Mouse (Mus musculus) midbrain, embryonic 10.5 days (tissue): ENCODE data around the gene Coq2. TPM values are rescaled to one million over a fixed set of nuclear protein-coding genes. Genes with fewer than 3 reads are reported as not detected.

ENCODE experiments used
- DNase-seq: peaks from one replicate; pipeline ENCODE4 v3.0.0-alpha.2; 2017; ENCODE audit warnings: low spot score
- H3K27ac ChIP-seq: fragments of 300-500 bp; sonication (generic); replicated peaks from 2 replicates; pipeline ENCODE4 v1.5.1; 2016; ENCODE audit warnings: mild to moderate bottlenecking
- H3K27me3 ChIP-seq: fragments of 300-500 bp; sonication (generic); 2 replicates; pipeline ENCODE4 v1.6.1; 2016; ENCODE audit warnings: low read depth, mild to moderate bottlenecking; ENCODE audit not compliant: poor library complexity, severe bottlenecking
- H3K36me3 ChIP-seq: fragments of 300-500 bp; sonication (generic); 2 replicates; pipeline ENCODE4 v1.6.1; 2016; ENCODE audit warnings: mild to moderate bottlenecking, moderate library complexity
- H3K4me1 ChIP-seq: fragments of 300-500 bp; sonication (generic); 2 replicates; pipeline ENCODE4 v1.6.1; 2016
- H3K4me3 ChIP-seq: fragments of 300-500 bp; sonication (generic); 2 replicates; pipeline ENCODE4 v1.5.1; 2016; ENCODE audit warnings: mild to moderate bottlenecking, moderate library complexity
- H3K9me3 ChIP-seq: fragments of 300-500 bp; sonication (generic); replicated peaks from 2 replicates; pipeline ENCODE4 v1.6.1; 2016; ENCODE audit warnings: mild to moderate bottlenecking
- WGBS: fragments of 180-500 bp; shearing (Covaris S2); methylation state at CpG from one replicate; pipeline ENCODE4 v1.1.7; 2016; 5-methylcytosine and 5-hydroxymethylcytosine counted together
- polyA plus RNA-seq: library from polyadenylated mRNA; unstranded; fragments of >200 nt; fragmentation: Nextera tagmentation; extraction: Ambion mirVana; gene quantifications from 2 replicates; pipeline ENCODE4 v1.2.1, GENCODE M21; 2016

The Coq2 gene
- polyA plus RNA-seq, 1 experiment from 2014 or later: 58.2 TPM

DNA sequence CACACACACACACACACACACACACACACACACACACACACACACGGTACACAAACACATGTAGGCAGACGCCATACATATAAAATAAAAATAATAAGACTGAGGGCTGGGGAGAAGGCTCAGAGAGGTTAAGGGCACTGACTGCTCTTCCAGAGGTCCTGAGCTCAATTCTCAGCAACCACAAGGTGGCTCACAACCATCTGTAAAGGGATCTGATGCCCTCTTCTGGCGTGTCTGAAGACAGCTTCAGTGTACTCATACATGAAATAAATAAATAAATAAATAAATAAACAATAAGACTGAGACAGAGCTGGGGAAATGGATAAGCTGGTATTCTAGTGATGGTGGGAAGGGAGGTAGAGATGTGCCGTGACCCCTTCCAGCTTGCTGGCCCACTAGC, 10.7 kb upstream of the Coq2 start:
- H3K9me3 ChIP-seq: no peaks in the 10 kb centered on the region
- no peak for DNase-seq
- no peak overlapping the region for H3K27ac ChIP-seq
- no peak overlapping the region for H3K4me3 ChIP-seq
- no peaks in the 10 kb centered on the region for H3K4me1 ChIP-seq
- H3K27me3 ChIP-seq: no peaks in the 10 kb centered on the region
- H3K36me3 ChIP-seq: no peaks in the 10 kb centered on the region
- 70% methylated on average over 4 of the region's 4 CpGs for WGBS

- H3K9me3 ChIP-seq: no peaks in the 10 kb centered on the region
- H3K36me3 ChIP-seq: no peaks in the 10 kb centered on the region
- no peak overlapping the region for H3K4me3 ChIP-seq
- H3K4me1 ChIP-seq: no peaks in the 10 kb centered on the region
- no peaks in the 10 kb centered on the region for H3K27me3 ChIP-seq
- 82% methylated on average over 6 of the region's 6 CpGs for WGBS
- no peak overlapping the region for H3K27ac ChIP-seq
- DNase-seq: no peak
Observed at GRCm38 (mm10) chr5:100680542-100680933, 5.6 kb upstream of the Coq2 start.

DNA sequence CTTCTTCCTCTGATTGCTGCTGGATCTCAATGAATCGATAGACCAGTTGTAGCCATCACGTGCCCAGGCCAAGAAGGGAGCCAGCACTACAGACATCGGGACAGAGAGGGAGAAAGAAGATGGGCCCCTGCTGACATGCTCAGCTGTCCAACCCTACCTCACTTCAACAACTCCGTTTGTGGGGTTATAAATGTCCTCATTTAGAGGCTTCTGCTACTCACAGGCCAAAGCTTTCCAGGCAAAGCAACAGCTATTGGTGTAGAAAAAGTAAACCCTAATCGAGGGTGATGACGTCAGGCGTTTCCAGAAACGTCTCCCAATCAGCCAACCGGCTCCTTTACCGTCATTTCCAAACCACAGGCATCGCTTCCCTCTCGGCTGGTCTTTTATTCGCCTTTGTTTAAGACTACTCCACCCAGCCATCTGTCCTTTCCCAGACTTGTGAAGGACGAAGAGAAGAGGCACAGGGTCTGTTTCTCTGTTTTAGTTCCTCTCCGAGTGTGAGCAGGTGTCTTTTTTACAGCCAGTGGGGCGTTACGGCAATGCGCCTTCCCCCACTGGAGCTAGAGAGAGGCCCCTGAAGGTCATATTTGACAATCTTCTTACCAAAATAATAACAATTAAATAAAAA, 5.1 kb upstream of the Coq2 start:
- Histone ChIP-seq H3K27me3 (no peaks in the 10 kb centered on the region), H3K9me3 (no peaks in the 10 kb centered on the region), H3K4me3 (no peak overlapping the region), H3K4me1 (peaks cover 2% of the 10 kb centered on the region), H3K27ac (no peak overlapping the region), H3K36me3 (no peaks in the 10 kb centered on the region)
- 76% methylated on average over 18 of the region's 18 CpGs for WGBS
- no peak for DNase-seq

DNA sequence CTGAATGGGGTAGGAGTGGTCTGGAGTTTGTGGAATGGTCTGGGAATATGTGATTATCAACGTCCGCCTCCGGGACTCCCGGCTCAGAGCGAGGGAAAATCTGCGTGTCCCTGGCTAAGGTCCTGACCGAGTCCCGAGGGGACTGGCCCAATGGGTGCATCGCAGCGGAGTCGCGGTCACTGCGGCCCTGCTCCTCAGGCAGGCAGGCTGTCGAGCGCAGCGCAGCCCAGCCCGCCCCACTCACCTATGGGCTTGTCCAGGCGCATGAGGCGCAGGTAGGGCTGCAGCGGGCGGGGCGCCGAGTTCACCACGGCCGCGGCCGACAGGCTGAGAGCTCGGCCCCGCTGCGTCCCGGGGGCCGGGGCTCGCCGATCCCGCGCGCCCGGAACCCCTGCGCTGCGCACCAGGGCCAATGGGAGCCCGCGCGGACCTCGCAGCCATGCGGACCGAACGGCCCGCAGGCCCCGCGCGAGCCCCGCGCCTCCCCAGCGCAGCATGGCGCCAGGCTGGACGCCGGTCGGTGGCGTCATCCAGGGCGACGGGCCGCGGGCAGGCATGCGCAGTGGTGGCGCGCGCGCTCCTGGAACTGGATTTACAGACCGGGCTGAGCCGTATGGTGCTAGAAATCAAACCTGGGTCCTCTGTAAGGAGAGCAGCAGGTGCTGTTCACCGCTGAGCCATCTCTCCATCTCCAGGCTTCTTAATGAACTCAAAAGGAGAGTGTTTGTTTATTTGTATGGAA, 1.0 kb downstream of the Coq2 start:
- Histone ChIP-seq H3K27ac (peak overlapping the region; percentile 94), H3K4me1 (peaks cover 24% of the 10 kb centered on the region), H3K36me3 (peaks cover 9% of the 10 kb centered on the region; the same call in 1 of the 2 replicates), H3K27me3 (no peaks in the 10 kb centered on the region), H3K9me3 (no peaks in the 10 kb centered on the region), H3K4me3 (peak overlapping the region; percentile 86)
- peak; percentile 88 for DNase-seq
- under 1% methylated on average over 69 of the region's 71 CpGs for WGBS

GRCm38 (mm10) chr5:100672403-100672802, 2.5 kb downstream of the Coq2 start:
- Histone ChIP-seq H3K9me3 (no peaks in the 10 kb centered on the region), H3K4me1 (peaks cover 24% of the 10 kb centered on the region), H3K27me3 (no peaks in the 10 kb centered on the region), H3K36me3 (peaks cover 18% of the 10 kb centered on the region), H3K27ac (no peak overlapping the region), H3K4me3 (no peak overlapping the region)
- WGBS: 83% methylated on average over 4 of the region's 4 CpGs
- no peak for DNase-seq

GRCm38 (mm10) chr5:100671897-100672296, 3.0 kb downstream of the Coq2 start:
- 88% methylated on average over 3 of the region's 3 CpGs for WGBS
- H3K4me1 ChIP-seq: peaks cover 24% of the 10 kb centered on the region
- no peak for DNase-seq
- no peaks in the 10 kb centered on the region for H3K27me3 ChIP-seq
- H3K36me3 ChIP-seq: peaks cover 23% of the 10 kb centered on the region
- no peak overlapping the region for H3K27ac ChIP-seq
- no peaks in the 10 kb centered on the region for H3K9me3 ChIP-seq
- H3K4me3 ChIP-seq: no peak overlapping the region

DNA sequence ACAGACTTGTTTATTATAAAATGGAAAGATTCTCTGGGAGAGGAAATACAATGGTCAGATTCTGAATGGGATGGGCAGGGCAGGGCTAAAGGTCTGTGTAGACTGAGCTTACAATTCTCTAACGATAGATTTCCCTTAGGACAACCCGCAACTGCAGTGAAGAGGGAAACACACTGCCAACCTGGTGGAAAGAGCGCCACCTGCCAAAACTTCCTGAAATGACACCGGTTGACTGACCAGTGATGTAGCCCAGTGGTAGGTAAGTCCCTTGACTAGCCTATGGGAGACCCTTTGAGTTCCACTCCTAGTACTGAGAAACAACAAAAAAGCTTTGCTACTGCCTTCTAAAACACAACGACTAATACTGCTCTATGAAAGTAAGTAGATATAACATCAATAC, 3.5 kb downstream of the Coq2 start:
- H3K9me3 ChIP-seq: no peaks in the 10 kb centered on the region
- peaks cover 27% of the 10 kb centered on the region for H3K36me3 ChIP-seq
- H3K4me3 ChIP-seq: no peak overlapping the region
- peaks cover 24% of the 10 kb centered on the region for H3K4me1 ChIP-seq
- 29% methylated on average over 5 of the region's 5 CpGs for WGBS
- peak; percentile 50 for DNase-seq
- H3K27ac ChIP-seq: no peak overlapping the region
- H3K27me3 ChIP-seq: no peaks in the 10 kb centered on the region

GRCm38 (mm10) chr5:100666965-100667364, 8.0 kb downstream of the Coq2 start:
- Histone ChIP-seq H3K27ac (no peak overlapping the region), H3K9me3 (no peaks in the 10 kb centered on the region), H3K36me3 (peaks cover 68% of the 10 kb centered on the region), H3K4me3 (no peak overlapping the region), H3K4me1 (peaks cover under 1% of the 10 kb centered on the region; the same call in 1 of the 2 replicates), H3K27me3 (no peaks in the 10 kb centered on the region)
- WGBS: 61% methylated on average over 1 of the region's 1 CpGs
- DNase-seq: no peak

- no peaks in the 10 kb centered on the region for H3K4me1 ChIP-seq
- no peak overlapping the region for H3K27ac ChIP-seq
- no peaks in the 10 kb centered on the region for H3K9me3 ChIP-seq
- peaks cover 89% of the 10 kb centered on the region for H3K36me3 ChIP-seq
- WGBS: 60% methylated on average over 5 of the region's 5 CpGs
- H3K27me3 ChIP-seq: no peaks in the 10 kb centered on the region
- DNase-seq: no peak
- no peak overlapping the region for H3K4me3 ChIP-seq
Observed at GRCm38 (mm10) chr5:100663854-100664253, 11.1 kb downstream of the Coq2 start.

- H3K36me3 ChIP-seq: peaks cover 94% of the 10 kb centered on the region
- no peak overlapping the region for H3K4me3 ChIP-seq
- no peak overlapping the region for H3K27ac ChIP-seq
- WGBS: 95% methylated on average over 6 of the region's 6 CpGs
- no peak for DNase-seq
- no peaks in the 10 kb centered on the region for H3K27me3 ChIP-seq
- H3K9me3 ChIP-seq: no peaks in the 10 kb centered on the region
- no peaks in the 10 kb centered on the region for H3K4me1 ChIP-seq
Observed at GRCm38 (mm10) chr5:100663011-100663410, 11.9 kb downstream of the Coq2 start.

GRCm38 (mm10) chr5:100658460-100658859, 16.5 kb downstream of the Coq2 start:
- Histone ChIP-seq H3K27ac (no peak overlapping the region), H3K27me3 (no peaks in the 10 kb centered on the region), H3K9me3 (no peaks in the 10 kb centered on the region), H3K36me3 (peaks cover 97% of the 10 kb centered on the region), H3K4me1 (no peaks in the 10 kb centered on the region), H3K4me3 (no peak overlapping the region)
- 90% methylated on average over 6 of the region's 6 CpGs for WGBS
- DNase-seq: no peak

DNA sequence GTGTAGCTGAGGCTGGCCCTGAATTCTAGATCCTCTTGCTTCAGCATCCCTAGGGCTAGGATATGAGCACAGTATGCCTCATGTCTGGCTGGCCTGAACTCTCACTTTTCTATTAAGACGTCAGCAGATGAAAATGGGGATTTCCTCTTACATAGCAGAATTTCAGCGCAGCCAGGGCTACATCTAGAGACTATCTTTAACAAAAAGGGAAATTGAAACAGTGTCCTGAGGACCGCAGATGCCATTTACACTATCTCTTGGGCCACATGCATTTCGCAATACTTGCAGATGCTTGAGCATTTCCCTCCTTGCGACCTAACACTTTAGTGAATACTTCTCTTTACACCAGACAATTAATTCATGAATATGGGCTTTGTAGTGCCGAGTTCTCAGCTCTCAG, 18.6 kb downstream of the Coq2 start:
- peaks cover 79% of the 10 kb centered on the region for H3K36me3 ChIP-seq
- DNase-seq: no peak
- H3K4me3 ChIP-seq: no peak overlapping the region
- H3K27me3 ChIP-seq: no peaks in the 10 kb centered on the region
- no peaks in the 10 kb centered on the region for H3K9me3 ChIP-seq
- 91% methylated on average over 6 of the region's 6 CpGs for WGBS
- H3K27ac ChIP-seq: no peak overlapping the region
- no peaks in the 10 kb centered on the region for H3K4me1 ChIP-seq

GRCm38 (mm10) chr5:100652327-100652726, 22.6 kb downstream of the Coq2 start:
- Histone ChIP-seq H3K27me3 (no peaks in the 10 kb centered on the region), H3K27ac (no peak overlapping the region), H3K4me3 (no peak overlapping the region), H3K4me1 (peaks cover 7% of the 10 kb centered on the region), H3K9me3 (no peaks in the 10 kb centered on the region), H3K36me3 (peaks cover 39% of the 10 kb centered on the region)
- no peak for DNase-seq
- WGBS: 91% methylated on average over 9 of the region's 9 CpGs
